Mouse (Mus musculus): Measurements from ENCODE around the gene Tbcd.

GRCm38 (mm10) chr11:121605604-121606003 lies 153.9 kb downstream of the Tbcd start:
- TF ChIP-seq CTCF (IDR thresholded peaks at IDR 0.05; ENCODE audit: low read depth) (no peak), EP300 (IDR thresholded peaks at IDR 0.05; ENCODE audit: low read depth) (no peak)

Measured in liver, postnatal 0 days (tissue).